Mouse (Mus musculus) cortical plate, adult 2 months (tissue): Measurements from ENCODE around the gene Hist1h2ad.

Experiments
- CTCF ChIP-seq: fragments of 200-500 bp; IDR thresholded peaks from 2 replicates; pipeline ENCODE4 v1.5.1; 2011; ENCODE audit warnings: mild to moderate bottlenecking, control low read depth, low read length; ENCODE audit not compliant: insufficient read depth; ENCODE audit errors: extremely low read depth
- POLR2A ChIP-seq: fragments of 200-500 bp; IDR thresholded peaks from 2 replicates; pipeline ENCODE4 v1.6.1; 2011; ENCODE audit warnings: mild to moderate bottlenecking, low read length, control low read depth; ENCODE audit not compliant: insufficient read depth; ENCODE audit errors: extremely low read depth

- TF ChIP-seq CTCF: no peak
- no peak for TF ChIP-seq POLR2A
These were observed 45.2 kb upstream of the Hist1h2ad start for GRCm38 (mm10) chr13:23529005-23529404.
